Mouse (Mus musculus) adrenal gland, adult 8-10 months (tissue): Measurements from ENCODE around the gene Mafk. TPM values are rescaled to one million over a fixed set of nuclear protein-coding genes. Genes with fewer than 3 reads are reported as not detected.
A peak's percentile ranks its signal among the peaks of the same experiment; 100 is the strongest.
"Not testable (repeated sequence)": the region's sequence is repeated elsewhere in the genome, so short reads cannot be mapped to it uniquely, and the experiment has no call there.

Experiments used
- DNase-seq: peaks from one replicate; pipeline ENCODE4 v3.0.0; 2022
- total RNA-seq, 4 experiments: library from RNA; stranded (reverse); gene quantifications; 2 replicates each; pipeline ENCODE4 v1.2.4; 2022

Mafk gene
- 10 to 100 TPM; 28.7 to 45.0 (median 30.4) TPM for total RNA-seq

DNA sequence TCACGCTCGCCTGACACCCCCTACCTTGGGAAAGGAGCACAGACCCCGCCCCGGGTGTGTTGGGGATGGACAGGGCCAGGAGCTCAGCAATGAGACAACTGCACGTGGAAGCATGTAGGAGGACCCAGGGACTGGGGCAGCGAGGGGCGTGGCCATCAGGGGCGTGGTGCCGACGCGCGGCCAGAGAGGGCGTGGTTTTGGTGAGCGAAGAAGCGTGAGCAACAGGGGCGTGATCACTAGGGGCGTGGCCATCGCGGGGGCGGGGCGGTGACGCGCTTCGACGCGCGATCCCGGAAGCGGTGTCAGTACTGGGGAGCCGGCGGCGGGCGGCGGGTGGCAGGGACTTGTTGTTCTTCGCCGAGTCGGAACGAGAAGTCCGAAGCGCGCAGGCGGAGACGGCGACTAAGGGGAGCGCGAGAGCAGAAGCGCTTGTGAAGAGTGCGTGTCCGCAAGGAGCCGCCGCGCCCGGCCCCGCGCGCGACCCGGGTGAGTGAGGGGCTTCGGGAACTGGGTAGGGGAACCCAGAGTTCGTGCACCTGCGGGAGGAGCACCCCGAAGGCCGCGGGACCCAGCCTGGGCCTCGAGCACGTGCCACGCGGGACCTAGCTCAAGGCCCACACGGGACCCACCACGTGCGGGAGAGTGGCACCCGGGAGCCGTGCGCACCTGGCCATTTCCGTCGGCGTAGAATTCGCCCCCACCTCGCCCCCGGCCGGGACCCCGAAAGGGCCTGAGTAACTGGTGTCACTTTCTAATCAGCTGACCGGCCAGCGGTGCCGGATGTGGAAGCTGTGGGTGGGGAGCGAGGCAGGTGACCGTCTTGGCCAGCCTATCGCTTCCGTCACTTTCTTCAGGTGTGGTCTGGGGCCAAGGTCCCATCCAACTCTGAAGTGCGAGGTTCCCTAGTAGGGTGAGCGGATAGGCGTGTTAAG is at the start of gene Mafk:
Mafk (plus strand) TSS at position 287 of the 932 bp plus-strand sequence.
- peak; percentile 97 for DNase-seq

DNA sequence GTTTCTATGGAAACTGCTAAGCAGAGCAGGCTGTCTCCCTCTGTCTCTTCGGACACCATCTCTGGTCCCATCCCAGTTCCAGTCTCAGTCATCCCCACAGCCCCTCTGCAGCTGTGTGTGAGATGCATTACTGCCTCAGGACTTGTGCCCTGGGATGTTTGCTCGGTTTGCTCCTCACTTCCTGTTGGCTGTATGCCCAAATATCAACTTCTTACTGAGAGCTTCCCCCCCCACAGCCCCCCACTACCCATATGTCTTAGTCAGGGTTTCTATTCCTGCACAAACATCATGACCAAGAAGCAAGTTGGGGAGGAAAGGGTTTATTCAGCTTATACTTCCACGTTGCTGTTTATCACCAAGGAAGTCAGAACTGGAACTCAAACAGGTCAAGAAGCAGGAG is 48.7 kb upstream of the Mafk start:
- DNase-seq = not testable (repeated sequence)

DNA sequence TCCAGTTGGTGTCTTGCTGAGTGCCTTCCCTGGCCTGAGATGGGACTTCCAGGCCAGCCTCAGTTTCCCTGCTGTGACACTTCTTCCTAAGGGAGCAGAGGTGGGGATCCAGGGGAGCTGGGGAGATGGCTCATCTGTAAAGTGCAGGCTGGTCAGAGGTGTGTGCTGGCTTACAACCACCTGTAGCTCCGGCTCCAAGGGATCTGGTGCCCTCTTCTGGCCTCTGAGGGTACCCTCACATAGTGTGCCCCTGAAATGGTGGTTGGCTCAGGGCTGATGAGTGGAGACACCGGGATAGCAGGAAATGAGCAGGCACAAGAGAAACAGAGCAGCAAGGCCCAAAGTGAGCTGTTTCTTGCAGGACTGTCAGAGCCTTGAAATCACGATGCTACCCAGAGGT is 45.5 kb upstream of the Mafk start:
- DNase-seq = peak; percentile 45

DNA sequence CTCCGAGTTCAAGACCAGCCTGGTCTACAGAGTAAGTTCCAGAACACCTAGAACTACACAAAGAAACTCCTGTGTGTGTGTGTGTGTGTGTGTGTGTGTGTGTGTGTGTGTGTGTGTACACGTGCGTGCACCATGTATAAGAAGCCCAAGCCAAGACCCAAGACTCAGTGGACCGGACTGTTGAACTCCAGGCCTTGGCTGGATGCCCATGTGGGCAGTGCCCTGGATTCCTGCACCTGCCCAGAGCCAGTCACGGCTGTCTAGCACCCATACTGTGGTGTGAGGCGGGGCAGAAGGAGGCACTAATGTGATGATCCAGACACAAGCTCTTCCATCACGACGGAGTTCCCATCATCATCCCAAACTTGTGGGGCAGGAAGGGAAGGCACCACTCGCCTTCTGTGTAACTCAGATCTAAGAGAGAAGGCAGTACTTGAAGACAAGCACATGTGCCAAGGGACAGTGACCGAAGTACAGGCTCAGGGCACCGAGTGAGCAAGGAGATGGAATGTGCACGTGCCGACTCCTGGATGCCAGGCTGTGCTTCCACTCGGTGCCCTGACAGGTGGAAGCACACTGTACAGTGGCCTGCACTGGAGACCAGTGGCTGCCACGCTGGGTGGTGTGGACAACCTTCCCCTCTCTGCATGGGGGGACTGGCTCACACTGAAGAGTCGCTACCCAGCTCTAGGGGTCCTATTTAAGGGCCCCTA is 41.7 kb upstream of the Mafk start:
- no peak for DNase-seq

DNA sequence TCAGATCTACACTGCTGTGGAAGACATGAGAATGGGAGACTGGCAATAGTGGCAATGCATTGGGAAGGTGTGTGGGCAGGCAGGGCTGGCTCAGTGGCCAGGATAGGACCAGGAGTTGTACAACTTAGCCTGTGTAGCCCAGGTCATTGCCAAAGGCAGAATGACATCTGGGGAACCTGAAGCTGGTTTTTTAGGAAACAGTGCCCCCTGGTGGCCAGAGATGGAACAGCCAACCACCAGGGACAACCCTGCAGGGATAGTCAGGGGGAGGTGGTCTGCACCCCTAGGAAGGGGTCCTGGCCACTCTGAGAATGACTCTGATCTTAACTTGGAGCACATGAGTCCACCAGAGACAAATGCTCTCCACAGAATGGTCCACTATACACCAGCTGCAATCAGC is 40.8 kb upstream of the Mafk start:
- no peak for DNase-seq

DNA sequence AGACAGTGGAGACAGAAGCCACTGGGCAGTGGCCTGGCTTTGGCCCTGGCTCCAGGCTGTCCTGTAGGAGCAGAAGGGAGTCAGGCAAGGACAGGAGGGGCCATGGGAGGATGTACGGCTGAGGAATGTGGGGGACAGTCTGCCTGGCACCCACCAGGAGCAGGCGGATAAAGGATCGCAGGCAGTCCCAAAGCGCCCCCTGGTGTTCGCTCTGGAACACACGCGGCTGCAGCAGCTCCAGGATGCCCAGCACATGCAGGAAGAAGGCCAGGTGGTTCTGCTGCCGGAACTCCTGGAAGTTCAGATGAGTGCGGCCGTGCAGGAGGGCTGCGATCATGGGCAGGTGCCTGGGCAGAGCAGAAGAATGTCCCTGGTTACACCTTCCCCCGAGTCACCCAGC is 36.6 kb upstream of the Mafk start:
- no peak for DNase-seq

DNA sequence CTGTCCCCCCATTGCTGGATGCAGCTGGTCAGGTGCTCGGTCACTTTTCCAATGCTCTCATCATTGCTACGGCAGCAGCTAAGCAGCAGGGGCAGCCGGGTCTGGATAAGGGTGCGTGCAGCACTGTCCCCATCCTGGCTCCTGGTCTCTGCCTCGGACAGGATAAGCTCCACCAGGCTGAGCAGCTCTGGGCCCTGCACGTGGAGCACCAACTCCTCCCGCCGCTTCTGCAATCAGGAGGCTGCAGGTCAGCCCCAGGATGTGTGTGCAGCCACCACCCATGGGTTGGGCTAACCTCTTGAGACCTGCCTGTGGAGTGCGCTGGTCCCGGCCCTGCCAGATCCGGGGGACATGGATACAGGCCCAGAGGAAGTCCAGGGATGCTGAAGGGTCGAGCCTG is 35.2 kb upstream of the Mafk start:
- no peak for DNase-seq

DNA sequence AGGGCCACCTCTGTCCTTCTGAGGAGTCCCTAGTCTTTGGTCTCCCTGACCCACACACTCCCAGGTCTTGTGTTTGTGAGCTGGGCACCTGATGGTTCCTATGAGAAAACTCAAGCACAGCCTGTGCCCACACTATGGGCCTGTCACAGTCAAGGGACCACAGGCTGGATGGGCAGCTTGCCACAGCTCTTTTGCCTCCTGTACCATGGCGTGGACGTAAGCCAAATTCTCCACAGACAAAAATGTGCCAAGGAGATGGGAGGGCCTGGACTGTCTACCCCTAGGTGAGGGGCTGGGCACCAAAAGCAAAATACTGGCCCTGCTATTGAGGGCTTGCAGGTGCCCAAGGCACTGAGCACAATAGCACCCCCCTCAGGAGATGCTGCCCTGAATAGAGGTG is 34.7 kb upstream of the Mafk start:
- no peak for DNase-seq

DNA sequence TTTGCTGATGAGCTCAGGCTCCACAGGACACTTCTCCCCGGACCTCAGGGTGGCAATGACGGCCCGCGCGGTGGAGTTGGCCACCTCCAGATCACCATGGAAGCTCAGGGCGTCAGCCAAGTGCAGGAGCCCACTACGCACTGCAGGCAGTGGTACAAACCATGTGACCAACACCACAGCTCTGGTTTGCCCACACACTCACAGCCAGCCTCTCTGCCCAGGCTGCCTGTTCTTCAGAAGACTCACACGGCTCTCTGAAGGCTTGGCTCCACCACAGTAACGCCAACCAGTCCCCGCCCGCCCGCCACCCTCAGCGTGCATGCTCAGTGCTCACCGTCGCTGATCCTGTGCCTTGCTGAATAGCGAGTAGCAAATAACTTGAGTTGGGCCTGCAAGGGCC is 33.2 kb upstream of the Mafk start:
- no peak for DNase-seq

DNA sequence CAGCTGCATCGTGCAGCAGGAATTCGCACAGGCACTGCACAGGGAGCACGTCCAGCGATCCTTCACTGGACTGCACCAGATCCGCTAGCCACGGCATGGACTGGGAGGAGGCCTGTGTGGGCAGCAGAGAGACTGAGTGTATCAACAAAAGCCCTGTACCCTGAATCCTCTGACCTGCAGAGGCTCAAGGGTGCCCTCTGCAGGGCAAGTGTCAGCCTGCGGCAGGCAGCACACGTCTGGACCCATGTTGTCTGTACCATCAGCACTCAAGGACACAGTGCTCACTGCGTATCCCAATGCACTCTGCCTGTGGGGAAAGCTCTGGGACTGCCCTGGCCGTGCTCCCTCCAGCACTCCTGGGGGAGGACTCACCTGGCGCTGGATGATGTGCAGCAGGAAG is 27.0 kb upstream of the Mafk start:
- no peak for DNase-seq

DNA sequence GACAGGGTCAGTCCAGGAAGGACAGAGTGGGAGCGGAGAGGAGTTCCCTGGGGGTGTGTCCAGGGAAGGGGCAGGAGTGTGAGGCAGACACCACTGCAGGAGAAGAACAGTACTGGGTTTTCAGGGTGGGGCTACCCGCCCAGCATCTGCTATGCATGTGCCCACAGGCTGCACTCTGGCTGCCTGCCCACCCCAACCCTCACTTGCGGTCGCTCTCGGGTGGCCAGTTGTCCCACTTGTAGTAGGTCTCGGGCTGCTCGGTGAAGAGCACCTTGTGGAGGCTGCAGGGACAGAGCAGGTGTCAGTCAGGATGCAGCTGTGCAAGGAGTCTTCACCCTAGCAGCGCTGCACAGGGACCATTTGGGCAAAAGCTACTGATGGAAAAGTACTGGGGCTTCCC is 23.1 kb upstream of the Mafk start:
- no peak for DNase-seq

DNA sequence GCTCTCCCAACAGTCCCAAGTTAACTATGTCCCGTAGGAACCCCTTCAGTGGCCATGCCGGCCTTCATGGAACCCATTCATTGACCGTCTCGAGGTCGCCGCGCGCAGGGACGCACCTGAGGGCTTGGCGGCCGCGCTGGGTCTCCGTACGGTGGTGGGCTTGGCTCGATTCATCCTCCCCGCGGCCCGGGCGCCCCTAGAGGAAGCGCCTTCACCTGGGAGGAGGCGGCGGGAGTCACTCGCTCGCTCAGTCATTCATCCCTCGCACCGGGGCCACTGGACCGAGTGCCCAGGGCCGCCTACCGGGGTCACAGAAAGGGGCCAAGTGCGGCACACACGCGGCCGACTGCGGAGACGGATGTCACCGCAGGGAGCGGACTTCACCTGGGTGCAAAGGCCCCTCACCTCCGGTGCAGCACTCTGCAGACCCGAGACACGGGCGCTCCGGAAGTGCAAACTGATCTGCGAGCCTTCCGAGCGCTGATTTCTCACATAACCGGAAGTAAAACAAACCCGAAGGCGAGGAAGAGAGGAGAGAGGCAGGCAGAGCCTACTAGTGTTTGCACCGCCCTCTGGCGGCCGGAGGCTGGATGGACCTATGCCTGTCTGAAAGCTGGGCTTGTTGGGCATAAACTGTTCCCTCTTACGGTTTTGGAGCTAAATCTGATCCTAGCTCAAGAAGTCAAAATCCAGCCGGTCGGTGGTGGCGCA is 15.9 kb upstream of the Mafk start, which contains the start of gene Ints1:
Ints1 (minus strand) TSS at position 459 of the 711 bp plus-strand sequence.
- peak; percentile 91 for DNase-seq

DNA sequence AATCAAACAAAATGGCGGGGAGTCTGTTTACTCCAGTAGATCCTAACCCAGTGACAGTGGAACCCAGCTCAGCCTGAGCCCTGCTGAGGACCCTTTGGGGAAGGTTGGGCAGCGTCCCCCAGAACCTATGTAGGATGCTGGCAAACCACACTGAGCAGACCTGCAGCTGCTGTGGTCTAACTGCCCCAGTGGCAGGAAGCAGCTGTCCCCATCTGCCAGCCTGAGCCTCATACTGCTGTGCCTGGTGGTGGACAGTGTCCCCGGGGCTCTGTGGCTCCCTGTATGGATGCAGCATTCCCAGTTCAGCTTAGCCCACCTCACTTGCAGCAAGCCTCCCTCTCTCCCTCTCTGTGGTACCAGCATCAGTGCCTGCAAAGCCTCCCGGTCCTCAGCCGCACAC is 14.3 kb upstream of the Mafk start:
- DNase-seq = no peak

DNA sequence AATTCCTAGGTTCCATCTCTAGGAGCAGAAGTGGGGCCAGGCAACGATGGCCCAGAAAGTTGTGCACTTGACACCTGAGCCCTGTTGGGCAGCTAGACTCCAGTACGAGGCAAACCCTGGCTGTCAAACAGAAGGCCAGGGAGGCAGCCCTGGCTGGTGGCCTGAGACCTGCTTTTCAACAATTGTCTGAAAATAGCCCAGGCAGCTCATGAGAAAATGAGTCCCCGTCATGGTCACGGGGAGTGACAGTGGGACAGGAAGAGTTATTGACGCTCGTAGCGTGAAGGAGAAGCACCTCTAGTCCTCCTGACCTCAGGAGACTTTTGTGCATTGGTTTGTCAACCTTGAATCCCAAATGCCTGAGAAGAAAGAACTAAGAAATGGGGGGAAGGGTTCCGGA is 9.9 kb upstream of the Mafk start:
- no peak for DNase-seq

DNA sequence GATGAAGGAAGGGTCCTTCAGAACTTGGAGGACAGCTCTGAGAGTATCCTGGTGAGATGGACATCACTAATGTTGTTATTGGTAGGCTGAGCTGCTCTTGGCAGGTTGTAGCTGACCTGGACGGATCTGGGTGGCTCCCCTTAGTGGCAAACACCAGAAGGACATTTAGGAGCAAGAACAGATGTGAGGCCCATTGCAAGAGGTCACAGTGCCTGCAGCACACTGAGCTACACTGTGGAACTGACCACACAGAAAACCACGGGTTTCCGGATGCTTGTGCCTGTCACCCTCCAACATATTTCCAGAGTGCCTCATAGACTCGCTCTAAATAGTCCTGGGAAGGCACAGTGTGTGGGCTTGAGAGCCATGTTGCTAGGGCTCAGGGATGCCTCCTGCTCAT is 1.8 kb upstream of the Mafk start:
- no peak for DNase-seq

DNA sequence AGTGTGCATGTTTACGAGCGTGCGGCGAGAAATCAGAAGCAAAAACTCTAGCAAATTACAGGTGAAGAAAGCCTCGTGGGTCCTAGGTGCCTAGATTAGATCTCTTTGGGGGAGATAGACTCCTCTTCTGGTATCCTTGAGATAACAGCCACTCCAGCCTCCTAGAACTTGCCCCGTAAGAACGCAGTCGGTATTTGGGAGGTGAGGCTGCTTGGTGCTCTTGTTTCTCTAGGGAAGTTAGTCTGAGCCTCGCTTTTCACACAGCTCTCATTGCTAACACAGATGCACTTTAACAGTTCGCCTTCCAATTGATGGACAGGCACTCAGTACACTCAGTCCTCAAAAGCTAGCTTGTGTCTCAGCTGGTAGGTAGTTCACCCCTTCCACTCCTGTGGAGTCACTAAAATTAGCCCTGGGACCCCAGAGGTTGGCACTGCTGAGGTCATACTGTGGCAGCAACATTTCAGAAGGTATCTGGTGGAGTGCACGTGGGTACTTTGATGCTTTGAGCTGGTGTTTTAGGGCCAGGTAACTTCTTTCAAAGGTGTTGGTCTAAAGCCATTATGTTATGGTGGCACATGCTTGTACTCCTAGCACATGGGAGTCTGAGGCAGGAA is 954 bp downstream of the Mafk start:
- no peak for DNase-seq

DNA sequence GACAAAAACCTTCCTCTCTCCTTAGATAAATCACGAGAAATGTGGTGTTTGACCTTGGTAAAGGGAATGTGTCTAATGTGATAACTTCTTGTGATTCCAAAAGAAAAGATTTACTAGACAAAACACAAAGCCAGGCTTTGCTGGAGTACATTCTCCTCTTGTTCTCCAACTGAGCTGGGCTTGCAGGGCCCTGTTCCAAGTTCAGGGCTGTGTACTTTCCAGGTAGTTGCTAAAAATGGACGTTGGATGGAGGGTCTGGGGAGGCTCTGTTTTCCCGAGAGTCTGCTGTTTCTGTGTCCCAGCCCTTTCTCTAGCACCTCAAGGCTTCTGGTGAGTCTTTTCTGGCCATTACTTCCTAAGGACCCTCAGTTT is 1.6 kb downstream of the Mafk start:
- no peak for DNase-seq

DNA sequence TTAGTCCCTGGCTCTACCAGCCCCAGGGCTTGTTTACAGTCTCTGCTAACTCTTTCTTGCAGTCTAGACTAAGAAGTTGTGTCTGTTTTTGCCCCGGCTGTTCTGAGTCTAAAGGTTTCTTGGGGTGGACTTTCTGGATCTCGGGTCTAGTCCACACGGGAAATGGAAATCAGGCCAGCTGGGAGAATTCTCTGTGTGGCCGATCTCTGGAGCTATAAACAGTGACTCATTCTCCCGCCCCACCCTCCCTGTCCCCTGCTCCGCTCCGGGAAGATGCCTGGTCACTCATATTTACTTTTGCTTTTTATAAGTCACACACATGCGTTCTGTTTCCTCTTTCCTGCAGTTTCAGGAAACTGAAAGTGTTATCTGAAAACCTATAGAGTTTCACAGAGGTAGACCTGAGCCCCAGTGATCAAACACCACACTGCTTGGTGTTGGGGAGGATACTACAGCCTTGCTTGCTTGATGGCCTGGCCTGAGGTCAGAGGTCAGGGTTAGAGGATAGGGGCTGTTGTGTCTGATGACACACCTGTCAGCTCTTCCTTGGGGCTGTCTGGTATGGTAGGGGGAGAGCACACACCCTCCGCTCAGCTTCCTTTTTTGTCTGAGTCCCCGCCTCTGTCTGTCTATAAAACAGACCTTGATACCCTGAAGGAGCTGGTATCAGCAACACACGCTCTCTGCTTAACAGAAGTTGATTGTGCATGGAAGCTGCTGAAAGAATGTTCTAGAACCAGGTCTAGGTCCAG is 2.2 kb downstream of the Mafk start:
- DNase-seq = no peak

DNA sequence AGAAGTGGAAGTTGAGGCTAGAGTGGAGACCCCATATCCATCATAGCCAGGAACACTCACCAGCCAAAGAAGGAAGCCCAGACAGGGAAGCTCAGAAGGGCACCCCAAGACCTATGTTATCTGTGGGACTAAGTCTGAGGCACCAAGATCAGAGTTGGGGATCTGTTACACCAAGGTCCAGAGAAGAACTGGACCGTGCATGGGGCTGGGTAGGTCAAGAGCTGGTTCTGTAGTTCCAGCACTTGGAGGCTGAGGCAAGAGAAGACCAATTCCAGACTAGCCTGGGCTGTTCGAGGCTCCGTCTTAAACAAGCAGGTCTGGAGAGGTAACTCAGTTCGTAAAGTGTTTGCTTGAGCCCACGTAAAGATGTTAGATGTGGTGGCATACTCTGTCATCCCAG is 2.8 kb downstream of the Mafk start:
- no peak for DNase-seq

DNA sequence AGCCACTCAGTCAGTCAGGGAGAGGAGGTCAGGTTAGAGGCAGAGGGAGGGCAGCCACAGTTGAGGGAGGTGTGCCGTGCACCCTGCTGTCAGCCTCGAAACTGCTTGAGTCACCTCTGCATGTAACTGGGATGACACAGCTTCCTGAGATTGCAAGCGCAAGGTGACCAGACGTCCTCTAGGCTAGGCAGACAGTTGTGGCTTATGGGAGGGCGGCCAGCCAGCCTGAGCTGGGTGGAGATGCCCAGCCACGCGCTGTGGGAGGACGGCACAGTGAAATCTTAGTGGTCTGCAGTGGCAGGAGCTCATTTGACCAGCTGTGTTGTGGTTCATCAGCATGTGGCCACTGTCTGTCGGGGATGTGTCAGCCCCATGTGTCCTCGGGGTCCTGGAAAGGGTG is 3.6 kb downstream of the Mafk start:
- peak; percentile 82 for DNase-seq

DNA sequence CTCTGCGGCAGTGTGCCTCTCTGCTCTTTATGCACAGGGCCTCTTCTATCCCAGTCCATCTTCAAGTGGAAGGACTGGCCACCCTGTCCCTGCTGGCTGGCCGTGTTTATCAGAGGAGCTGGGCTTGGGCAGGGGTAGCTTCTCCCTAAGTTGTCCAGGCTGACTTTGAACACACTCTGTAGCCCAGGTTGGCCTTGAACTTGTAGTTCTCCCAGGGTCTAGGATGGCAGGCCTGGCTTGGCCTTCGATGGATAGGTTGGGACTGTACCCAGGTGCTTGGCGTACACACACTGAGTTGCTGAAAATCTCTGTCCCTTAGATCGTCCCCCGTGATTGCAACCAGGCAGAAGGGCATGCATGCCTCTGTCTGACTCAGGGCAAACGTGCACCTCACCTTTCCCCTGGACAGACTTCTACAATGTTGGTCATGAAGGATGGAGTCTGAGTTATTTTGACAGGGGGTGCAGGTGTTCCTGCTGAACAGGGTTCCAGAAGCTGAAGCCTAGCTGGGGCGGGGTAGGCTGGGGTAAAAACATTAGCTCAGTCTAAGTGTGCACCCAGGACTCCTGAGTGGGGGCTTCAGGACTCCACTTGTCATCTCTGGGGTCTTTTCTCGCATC is 4.8 kb downstream of the Mafk start:
- no peak for DNase-seq

DNA sequence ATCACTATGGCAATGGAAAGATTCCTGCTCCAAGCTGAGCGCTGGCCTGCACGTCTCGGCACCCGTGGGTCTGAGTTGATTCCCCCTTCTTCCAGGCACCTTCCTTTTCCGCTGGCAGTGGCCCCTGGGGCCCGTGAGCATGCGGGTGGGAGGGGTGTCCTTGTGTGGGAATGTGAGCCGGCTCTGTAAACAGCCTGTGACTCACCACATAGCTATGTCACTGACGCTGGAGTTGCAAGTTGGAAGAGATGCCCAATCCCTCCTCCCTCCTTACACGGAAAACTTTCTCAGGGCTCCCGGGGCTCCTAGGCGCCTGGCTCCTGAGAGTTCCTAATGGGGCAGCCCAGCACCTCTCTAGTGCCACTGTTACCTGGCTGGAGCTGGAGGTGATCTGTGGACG is 5.6 kb downstream of the Mafk start:
- DNase-seq = peak; percentile 93
